Mouse (Mus musculus): ENCODE measurements at regions not wholly inside any gene's neighbourhood (a gene's known extent, or its start where the extent isn't known, plus 50 kb on each side); places are given as distances from the start of the nearest gene placed in this dataset.

DNA sequence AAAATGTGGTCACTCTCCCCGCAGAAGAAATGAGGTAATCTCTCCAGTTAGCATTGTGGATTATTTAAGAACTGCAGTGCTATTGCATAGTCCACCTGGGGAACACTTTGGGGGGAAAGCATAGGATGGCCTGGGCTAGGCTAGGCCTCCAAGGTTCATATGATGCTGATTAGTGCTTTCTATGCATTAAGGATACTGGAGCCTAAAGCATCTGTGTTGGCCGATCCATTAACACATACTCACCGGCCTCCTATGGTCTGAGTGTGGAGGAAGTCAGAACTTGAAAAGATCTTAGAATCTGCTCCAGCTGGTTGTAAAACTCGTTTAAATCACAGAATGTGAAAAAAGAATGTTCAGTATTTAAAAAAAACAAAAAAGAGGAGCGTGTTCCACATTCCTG lies 196.1 kb upstream of the Rasgrp1 start:
- ATAC-seq (ENCODE audit: low FRiP score, low read depth) (peak; percentile 78), DNase-seq (ENCODE audit: low spot score) (peak; percentile 23)
- Histone ChIP-seq H3K4me2 (replicated peaks; ENCODE audit: low read depth, low read length, severe bottlenecking) (no peak overlapping the region), H3K27ac (replicated peaks; ENCODE audit: low read depth, low read length) (no peak overlapping the region), H3K27me3 (ENCODE audit: control insufficient read depth, insufficient read depth, low read length) (no peaks in the 10 kb centered on the region), H3K4me1 (ENCODE audit: control insufficient read depth, insufficient read depth, low read length) (peaks cover 22% of the 10 kb centered on the region), H3K9me3 (ENCODE audit: control insufficient read depth, low read length) (no peaks in the 10 kb centered on the region), H3K9ac (ENCODE audit: low read depth, low read length, severe bottlenecking) (no peak overlapping the region), H3K36me3 (ENCODE audit: control insufficient read depth, insufficient read depth, low read length) (no peaks in the 10 kb centered on the region), H3K4me3 (replicated peaks; ENCODE audit: low read length) (no peak overlapping the region)
- no peak for TF ChIP-seq POLR2A (IDR thresholded peaks at IDR 0.05; ENCODE audit: borderline replicate concordance, extremely low read depth, insufficient read depth, insufficient read length)
- 20% methylated on average over 5 of the region's 5 CpGs for WGBS

DNA sequence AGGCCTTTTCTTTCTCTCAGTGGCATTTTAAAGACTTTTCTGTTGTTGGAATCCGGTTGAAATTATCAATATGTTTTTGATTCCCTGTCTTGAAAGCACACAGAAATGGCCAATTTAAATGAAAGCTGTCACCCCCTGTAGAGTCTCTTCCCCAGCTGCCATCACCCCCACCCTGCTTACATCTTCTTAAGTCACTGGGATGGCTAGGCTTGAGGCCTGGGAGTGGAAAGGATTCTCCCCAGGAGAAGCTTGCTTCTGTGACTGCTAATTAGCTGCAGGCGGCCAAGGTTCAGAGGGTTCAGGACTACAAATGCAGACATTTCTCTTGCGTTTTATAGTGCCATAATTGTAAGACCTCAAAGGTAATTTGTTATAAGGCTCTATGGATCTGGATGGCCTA lies 196.5 kb upstream of the Rasgrp1 start:
- Histone ChIP-seq H3K27ac (replicated peaks; ENCODE audit: low read depth, low read length) (no peak overlapping the region), H3K27me3 (ENCODE audit: control insufficient read depth, insufficient read depth, low read length) (no peaks in the 10 kb centered on the region), H3K4me3 (replicated peaks; ENCODE audit: low read length) (no peak overlapping the region), H3K4me2 (replicated peaks; ENCODE audit: low read depth, low read length, severe bottlenecking) (no peak overlapping the region), H3K9me3 (ENCODE audit: control insufficient read depth, low read length) (no peaks in the 10 kb centered on the region), H3K4me1 (ENCODE audit: control insufficient read depth, insufficient read depth, low read length) (peaks cover 22% of the 10 kb centered on the region), H3K36me3 (ENCODE audit: control insufficient read depth, insufficient read depth, low read length) (no peaks in the 10 kb centered on the region), H3K9ac (ENCODE audit: low read depth, low read length, severe bottlenecking) (no peak overlapping the region)
- WGBS: 14% methylated on average over 3 of the region's 3 CpGs
- DNase-seq (ENCODE audit: low spot score) (no peak), ATAC-seq (ENCODE audit: low FRiP score, low read depth) (0 out of 2 replicates have a peak, but pooled peaks have one; percentile 24)
- no peak for TF ChIP-seq POLR2A (IDR thresholded peaks at IDR 0.05; ENCODE audit: borderline replicate concordance, extremely low read depth, insufficient read depth, insufficient read length)

DNA sequence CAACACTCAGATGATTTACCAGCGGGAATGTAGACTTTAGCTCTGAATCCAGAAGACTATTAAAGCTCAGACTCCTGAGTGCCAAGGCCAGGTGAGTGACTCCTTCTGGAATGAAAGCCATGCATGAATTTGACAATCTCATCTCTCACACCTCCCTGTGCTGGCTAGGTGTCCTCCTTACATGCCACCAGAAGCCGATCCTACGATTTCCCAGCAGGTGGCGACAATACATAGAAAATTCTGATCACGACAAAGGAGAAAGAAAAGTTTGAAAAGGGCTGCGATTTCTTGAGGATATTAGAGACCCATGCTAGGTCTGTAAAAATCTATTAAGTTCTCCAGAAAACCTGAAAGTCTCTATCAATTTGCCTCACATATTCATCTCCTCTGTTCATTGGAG lies 198.7 kb upstream of the Rasgrp1 start:
- Histone ChIP-seq H3K4me2 (replicated peaks; ENCODE audit: low read depth, low read length, severe bottlenecking) (no peak overlapping the region), H3K4me3 (replicated peaks; ENCODE audit: low read length) (no peak overlapping the region), H3K36me3 (ENCODE audit: control insufficient read depth, insufficient read depth, low read length) (no peaks in the 10 kb centered on the region), H3K27ac (replicated peaks; ENCODE audit: low read depth, low read length) (no peak overlapping the region), H3K9ac (ENCODE audit: low read depth, low read length, severe bottlenecking) (no peak overlapping the region), H3K9me3 (ENCODE audit: control insufficient read depth, low read length) (no peaks in the 10 kb centered on the region), H3K27me3 (ENCODE audit: control insufficient read depth, insufficient read depth, low read length) (no peaks in the 10 kb centered on the region), H3K4me1 (ENCODE audit: control insufficient read depth, insufficient read depth, low read length) (peaks cover 22% of the 10 kb centered on the region)
- DNase-seq (ENCODE audit: low spot score) (peak; percentile 80), ATAC-seq (ENCODE audit: low FRiP score, low read depth) (0 out of 2 replicates have a peak, but pooled peaks have one; percentile 39)
- 18% methylated on average over 6 of the region's 6 CpGs for WGBS
- no peak for TF ChIP-seq POLR2A (IDR thresholded peaks at IDR 0.05; ENCODE audit: borderline replicate concordance, extremely low read depth, insufficient read depth, insufficient read length)

DNA sequence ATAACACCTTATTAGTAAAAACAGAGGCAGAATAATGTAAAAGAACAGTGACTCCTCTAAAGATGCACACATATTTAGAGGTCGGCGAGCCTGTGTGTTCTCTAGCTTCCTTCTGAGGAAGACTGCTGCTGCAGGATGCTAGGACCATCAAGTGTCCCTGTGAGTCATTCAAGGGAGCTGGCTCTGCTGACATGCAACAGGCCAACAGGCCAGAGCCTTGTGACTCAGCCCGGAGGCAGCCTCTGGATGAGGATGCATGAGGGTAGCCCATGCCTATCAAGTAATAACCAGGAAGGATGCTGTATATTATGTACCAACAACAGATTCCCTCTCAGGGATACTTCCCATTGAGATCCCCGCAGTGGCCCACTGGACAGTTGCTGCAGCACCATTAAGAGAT lies 199.5 kb upstream of the Rasgrp1 start:
- no peak for TF ChIP-seq POLR2A (IDR thresholded peaks at IDR 0.05; ENCODE audit: borderline replicate concordance, extremely low read depth, insufficient read depth, insufficient read length)
- no peak for DNase-seq (ENCODE audit: low spot score)
- H3K27ac ChIP-seq (replicated peaks; ENCODE audit: low read depth, low read length): no peak overlapping the region
- H3K27me3 ChIP-seq (ENCODE audit: control insufficient read depth, insufficient read depth, low read length): no peaks in the 10 kb centered on the region
- H3K36me3 ChIP-seq (ENCODE audit: control insufficient read depth, insufficient read depth, low read length): no peaks in the 10 kb centered on the region
- no peak overlapping the region for H3K9ac ChIP-seq (ENCODE audit: low read depth, low read length, severe bottlenecking)
- peaks cover 22% of the 10 kb centered on the region for H3K4me1 ChIP-seq (ENCODE audit: control insufficient read depth, insufficient read depth, low read length)
- H3K4me2 ChIP-seq (replicated peaks; ENCODE audit: low read depth, low read length, severe bottlenecking): no peak overlapping the region
- WGBS: 78% methylated on average over 4 of the region's 4 CpGs
- ATAC-seq (ENCODE audit: low FRiP score, low read depth): no peak
- no peak overlapping the region for H3K4me3 ChIP-seq (replicated peaks; ENCODE audit: low read length)
- no peaks in the 10 kb centered on the region for H3K9me3 ChIP-seq (ENCODE audit: control insufficient read depth, low read length)

DNA sequence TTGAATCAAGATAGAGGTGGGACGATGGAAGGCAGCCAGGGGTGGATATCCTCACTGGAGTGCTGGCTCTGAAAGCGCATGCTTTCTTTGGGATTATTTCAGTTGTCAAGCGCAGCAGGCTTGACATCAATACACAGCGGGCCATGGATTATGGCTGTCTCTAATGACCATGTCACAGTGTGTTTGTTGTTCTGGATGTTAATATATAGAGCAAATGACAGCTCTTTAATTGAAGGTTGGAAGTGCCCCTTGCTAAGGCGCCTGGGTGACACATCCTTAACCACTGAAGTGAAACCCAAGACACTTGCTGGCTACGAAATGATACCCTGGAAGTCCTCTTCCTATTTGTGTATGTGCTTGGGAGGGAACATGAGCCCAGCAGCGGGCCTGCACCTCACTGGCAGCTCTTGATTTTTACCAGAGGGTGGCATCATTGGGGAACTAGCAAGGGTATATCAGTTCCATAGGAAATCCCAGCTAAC lies 200.5 kb upstream of the Rasgrp1 start:
- no peak for DNase-seq (ENCODE audit: low spot score)
- H3K36me3 ChIP-seq (ENCODE audit: control insufficient read depth, insufficient read depth, low read length): no peaks in the 10 kb centered on the region
- H3K4me2 ChIP-seq (replicated peaks; ENCODE audit: low read depth, low read length, severe bottlenecking): no peak overlapping the region
- no peak for ATAC-seq (ENCODE audit: low FRiP score, low read depth)
- 75% methylated on average over 7 of the region's 7 CpGs for WGBS
- no peaks in the 10 kb centered on the region for H3K27me3 ChIP-seq (ENCODE audit: control insufficient read depth, insufficient read depth, low read length)
- H3K27ac ChIP-seq (replicated peaks; ENCODE audit: low read depth, low read length): no peak overlapping the region
- no peaks in the 10 kb centered on the region for H3K9me3 ChIP-seq (ENCODE audit: control insufficient read depth, low read length)
- TF ChIP-seq POLR2A (IDR thresholded peaks at IDR 0.05; ENCODE audit: borderline replicate concordance, extremely low read depth, insufficient read depth, insufficient read length): no peak
- no peak overlapping the region for H3K9ac ChIP-seq (ENCODE audit: low read depth, low read length, severe bottlenecking)
- H3K4me3 ChIP-seq (replicated peaks; ENCODE audit: low read length): no peak overlapping the region
- H3K4me1 ChIP-seq (ENCODE audit: control insufficient read depth, insufficient read depth, low read length): peaks cover 22% of the 10 kb centered on the region

DNA sequence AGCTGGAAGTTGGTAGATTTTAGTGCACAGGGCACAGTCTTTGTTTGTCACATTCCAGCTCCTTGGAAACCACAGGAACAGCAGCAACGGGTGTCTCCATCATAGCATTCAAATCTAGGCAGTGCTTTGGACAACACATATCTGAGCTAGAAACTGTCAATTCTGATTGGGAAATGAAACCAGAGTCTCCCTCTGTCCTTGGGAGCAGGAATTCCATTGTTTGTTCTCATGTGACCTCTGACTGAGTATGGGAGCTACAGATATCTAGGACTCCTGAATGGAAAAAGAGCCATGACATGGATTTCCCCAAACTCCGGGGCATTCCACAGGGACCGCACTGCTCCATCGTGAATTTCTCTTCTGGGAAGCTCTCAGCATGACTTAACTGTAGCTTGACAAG lies 205.5 kb upstream of the Rasgrp1 start:
- ATAC-seq (ENCODE audit: low FRiP score, low read depth): no peak
- no peak for TF ChIP-seq POLR2A (IDR thresholded peaks at IDR 0.05; ENCODE audit: borderline replicate concordance, extremely low read depth, insufficient read depth, insufficient read length)
- H3K9ac ChIP-seq (ENCODE audit: low read depth, low read length, severe bottlenecking): no peak overlapping the region
- DNase-seq (ENCODE audit: low spot score): no peak
- WGBS: 91% methylated on average over 4 of the region's 4 CpGs
- no peak overlapping the region for H3K4me2 ChIP-seq (replicated peaks; ENCODE audit: low read depth, low read length, severe bottlenecking)
- H3K36me3 ChIP-seq (ENCODE audit: control insufficient read depth, insufficient read depth, low read length): no peaks in the 10 kb centered on the region
- H3K9me3 ChIP-seq (ENCODE audit: control insufficient read depth, low read length): no peaks in the 10 kb centered on the region
- H3K27ac ChIP-seq (replicated peaks; ENCODE audit: low read depth, low read length): no peak overlapping the region
- no peaks in the 10 kb centered on the region for H3K4me1 ChIP-seq (ENCODE audit: control insufficient read depth, insufficient read depth, low read length)
- H3K27me3 ChIP-seq (ENCODE audit: control insufficient read depth, insufficient read depth, low read length): no peaks in the 10 kb centered on the region
- no peak overlapping the region for H3K4me3 ChIP-seq (replicated peaks; ENCODE audit: low read length)
